Mouse (Mus musculus): Measurements from ENCODE around the gene Ddah1.

DNA sequence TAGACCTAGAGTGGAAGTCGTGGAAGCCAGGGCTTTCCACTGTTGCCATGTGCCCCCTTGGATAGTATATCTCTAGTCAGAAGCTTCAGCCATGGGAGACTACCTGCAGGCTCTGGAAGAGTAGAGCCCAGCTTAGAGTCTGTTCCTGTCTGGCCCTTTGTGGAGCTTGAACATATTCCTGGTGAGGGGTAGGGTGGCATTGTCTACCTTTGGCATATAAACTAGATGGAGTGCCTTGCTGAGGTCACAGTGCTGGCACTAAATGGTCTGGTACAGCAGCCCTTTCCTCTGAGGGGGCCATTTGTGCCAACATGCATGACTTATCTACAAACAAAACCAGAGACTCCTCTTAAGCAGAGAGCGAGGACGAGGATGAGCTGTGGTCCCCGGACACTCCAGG is 95.2 kb downstream of the Ddah1 start:
- TF ChIP-seq GATA1 (IDR thresholded peaks at IDR 0.05; ENCODE audit: borderline replicate concordance, low read length) (no peak), FLI1 (IDR thresholded peaks at IDR 0.05; ENCODE audit: low read length) (no peak)

All from megakaryocyte, embryonic 14.5 days (primary cell).